Mouse (Mus musculus): ENCODE results near the gene Tdrd1.
"Not testable (repeated sequence)": the region's sequence is repeated elsewhere in the genome, so short reads cannot be mapped to it uniquely, and the experiment has no call there.

The Tdrd1 gene

DNA sequence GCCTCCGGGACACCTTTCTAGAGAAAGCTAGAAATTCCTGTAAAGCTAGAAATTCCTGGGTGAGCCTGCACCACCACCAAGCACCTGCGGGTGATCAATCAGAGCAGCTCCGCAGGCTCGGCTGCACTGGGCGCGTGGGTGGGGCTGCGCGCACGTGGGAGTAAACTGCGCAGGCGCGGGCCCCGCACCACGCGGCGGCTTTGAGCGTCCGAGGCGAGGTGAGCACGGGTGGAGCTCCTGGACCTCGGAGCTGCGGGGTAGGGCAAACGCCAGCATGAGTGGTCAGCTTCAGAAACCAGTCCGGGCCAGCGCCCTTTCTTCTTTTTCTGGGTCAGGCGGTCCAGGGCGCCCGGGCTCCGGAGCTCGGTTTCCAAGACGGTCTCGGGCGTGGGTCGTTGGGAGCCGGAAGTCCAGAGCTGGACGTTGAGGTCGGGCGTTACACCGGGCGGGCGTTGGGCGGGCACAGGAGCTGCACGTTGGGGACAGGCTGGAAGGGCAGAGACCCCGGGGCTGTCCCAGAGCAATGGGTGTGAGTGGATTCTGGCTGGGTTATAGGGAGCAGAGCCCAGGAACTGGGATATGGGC, at the start of gene Tdrd1:
Gene Tdrd1 (plus strand): TSS at position 163 of the 585 bp plus-strand sequence.
- CTCF ChIA-PET, result no interaction called here

DNA sequence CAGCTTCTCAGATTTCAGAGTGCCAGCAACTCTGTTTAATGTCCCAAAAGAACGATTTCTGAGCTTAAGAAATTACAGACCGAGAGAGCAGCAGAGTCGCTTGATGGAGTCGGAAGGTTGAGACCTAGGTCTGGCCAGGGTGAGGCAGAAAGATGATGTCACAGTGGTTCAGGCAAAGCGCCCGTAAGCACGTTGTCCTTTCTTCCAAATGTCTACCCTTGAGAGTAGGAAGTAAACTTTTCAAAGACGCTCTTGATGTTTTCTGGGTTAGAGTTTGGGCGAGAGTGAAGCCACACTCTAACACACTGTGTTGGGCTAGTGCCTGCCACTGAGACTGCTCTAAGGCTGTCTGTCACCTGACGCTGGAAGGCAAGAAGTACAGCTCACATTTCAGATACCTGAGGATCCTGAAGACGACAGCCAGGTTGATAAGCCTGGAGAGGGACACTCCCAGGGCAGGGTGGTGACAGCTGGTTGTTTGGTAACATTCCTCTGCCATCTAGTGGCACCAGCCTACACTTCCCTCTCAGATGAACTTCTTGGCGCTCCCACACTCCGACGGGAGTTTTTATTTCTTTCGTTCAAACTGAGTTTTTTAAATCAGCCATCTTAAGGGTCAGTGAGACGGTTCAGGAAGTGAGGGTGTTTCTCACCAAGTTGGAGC, 49.2 kb upstream of the Tdrd1 start:
- CTCF ChIA-PET, result interaction anchor here (0.9 to 1.0 kb wide), 2 partner anchors 13 to 20 kb away, joined by 3 read pairs; no protein-coding TSS in a partner anchor

DNA sequence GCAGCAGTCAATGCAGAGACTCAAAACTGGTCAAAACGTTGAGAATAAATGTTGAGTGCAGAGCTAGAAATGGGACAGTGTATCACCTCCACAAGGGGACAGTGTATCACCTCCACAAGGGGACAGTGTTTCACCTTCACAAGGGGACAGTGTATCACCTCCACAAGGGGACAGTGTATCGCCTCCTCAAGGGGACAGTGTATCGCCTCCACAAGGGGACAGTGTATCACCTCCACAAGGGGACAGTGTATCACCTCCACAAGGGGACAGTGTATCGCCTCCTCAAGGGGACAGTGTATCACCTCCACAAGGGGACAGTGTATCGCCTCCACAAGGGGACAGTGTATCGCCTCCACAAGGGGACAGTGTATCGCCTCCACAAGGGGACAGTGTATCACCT, 47.5 kb upstream of the Tdrd1 start:
- CTCF ChIA-PET, result not testable (repeated sequence)

DNA sequence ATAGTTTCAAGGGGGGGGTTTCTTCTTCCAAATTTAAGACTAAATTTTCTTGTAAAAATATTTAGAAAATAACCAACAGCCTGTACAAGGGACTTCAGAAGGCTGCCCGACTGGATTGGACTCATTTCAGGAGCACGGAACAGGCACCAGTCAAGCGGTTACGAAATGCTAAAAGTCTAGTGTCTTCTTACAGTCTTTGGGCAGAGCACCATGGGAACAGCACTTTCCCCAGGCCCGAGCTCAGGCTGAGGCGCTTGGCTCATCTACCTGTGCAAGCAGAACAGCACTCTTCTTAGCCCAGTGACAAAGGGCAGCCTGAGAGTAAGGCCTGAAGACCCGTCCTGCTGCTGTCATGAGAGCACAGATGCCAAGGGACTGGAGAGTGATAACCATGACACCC, 38.1 kb upstream of the Tdrd1 start:
- CTCF ChIA-PET, result no interaction called here

DNA sequence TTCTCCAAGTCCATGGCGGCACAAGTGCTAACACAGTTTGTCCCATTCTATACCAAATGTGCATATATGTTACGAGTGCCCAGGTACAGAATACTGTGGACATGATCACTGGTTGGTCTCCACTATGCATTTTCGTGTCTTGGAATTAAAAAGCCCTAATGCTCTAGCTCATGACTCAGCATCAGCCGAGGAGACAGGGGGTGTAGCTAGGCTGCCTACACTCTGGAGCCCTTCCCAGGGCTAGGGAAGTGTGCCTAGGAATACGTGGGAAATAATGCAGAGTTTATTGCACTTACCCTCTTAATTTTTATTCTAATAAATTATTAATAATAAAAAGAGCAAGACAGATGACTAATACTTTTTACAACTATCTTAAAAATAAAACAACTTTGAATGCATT, 37.1 kb upstream of the Tdrd1 start:
- CTCF ChIA-PET, result no interaction called here

DNA sequence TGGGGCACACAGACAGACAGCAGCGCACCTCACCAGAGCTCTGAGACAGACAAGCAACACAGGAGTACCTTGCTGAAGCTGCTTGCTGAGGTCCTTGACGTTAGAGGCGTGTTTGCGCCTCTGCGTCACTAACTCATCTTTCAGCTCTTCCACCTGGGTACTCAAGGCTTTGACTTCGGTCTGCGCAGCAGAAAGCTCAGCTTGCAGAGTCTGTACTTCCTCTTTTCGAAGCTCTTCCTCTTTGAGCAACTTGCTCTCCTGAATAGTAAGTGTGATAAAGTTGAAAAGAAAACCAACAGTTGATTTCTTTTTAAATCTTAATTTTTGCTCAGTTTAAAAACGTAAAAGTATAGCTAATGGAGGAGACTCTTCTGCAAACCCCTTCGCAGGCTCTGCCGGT, 28.6 kb upstream of the Tdrd1 start:
- CTCF ChIA-PET, result no interaction called here

DNA sequence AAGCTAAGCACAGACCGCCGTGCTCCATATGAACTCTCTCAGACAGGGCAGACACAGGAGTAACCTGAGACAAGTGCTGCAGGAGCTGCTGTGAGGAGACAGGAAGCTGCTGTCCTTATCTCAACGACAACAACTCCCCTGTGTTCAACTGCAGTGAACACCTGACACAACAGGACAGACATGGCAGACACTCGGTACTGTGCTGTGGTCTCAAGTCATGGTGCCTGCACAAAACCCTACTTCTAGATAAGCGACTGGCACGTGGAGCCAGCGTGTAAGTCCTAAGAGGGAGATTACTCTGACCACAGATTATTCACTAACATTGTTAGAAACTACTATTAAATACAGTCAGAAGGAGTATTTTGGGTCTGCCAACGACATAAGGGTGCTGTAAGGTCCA, 25.8 kb upstream of the Tdrd1 start:
- CTCF ChIA-PET, result no interaction called here

DNA sequence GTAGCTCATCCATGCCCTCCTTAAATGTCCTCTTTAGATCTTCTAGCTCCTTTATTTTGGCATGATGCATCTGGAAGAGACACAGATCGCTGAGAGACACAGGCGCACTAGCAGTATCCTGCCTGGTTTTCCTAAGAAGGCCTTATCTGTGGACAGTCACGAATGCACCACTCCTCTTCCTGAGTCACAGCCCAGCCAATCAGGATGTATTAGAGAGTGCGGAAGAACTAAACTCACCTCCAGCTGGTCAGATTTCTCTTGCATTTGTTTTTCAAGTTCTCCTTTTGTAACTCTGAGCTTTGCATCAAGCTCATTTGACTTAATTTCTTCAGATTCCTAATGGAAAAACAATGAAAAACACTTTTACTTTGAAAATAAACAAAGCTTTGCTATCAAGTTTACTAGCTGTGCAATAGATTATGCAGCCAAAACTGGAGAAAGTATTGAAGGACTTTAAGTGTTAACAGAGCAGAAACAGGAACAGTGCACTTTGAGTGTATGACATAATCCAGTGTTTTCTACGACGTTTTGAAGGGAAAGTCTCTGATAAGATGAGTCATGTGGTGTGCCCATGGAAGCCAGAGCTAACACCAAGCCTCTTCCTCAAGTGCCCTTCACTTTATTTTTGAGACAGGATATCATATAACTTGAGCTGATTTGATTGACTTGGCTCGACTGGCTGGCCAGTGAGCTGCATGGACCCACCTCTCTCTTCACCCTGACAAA, 24.9 kb upstream of the Tdrd1 start:
- CTCF ChIA-PET, result interaction anchor here (0.5 kb wide), 1 partner anchor 692 kb away, joined by 10 read pairs; no protein-coding TSS in a partner anchor

DNA sequence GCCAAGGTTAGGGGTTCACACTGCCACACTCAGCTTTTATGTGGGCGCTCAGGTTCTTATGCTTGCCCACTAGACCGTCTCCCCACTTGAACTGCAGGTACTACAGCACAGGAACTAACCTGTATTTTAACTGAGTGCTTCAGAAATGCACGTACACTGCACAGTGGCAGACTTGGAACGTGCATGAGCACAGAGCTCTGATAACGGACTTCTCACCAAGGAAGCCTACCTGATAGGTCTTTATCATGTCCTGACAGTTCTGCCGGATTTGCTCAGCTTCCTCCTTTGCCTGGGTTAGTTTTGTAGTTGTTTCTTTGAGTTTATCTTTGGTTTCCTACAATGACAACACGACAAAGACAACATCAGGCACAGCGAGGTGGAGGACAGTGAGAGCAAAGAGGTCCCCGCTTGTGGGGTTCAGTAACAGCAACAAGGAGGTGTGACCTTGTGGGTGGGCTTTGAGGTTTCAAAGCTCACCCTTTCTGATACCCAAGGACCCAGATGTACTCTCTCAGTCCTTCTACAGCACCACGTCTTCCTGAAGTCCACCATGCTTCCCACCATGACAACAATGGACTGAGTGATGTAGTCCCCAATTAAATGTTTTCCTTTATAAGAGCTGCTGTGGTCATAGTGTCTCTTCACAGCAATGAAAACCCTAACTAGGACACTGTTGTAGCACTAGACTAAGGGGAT, 24.2 kb upstream of the Tdrd1 start:
- CTCF ChIA-PET, result interaction anchor here (0.5 kb wide), 1 partner anchor 691 kb away, joined by 10 read pairs; no protein-coding TSS in a partner anchor

DNA sequence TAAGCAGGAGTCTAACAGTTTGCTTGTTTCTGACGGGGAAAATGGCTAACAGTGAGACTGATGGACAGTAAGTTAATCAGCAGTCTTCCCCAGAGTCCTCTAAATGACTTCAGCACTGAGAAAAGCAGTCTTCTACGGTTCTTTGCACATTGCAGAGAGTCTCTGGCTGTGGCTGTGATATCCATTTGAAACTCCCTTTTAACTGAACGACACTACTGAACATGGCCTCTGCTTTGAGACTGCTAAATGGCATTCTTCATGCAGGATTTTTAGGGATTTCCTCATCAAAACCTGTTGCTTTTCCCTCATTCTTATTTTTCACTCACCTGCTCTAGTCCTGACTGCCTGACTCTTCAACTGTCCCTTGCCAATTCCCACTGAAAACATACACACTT, 23.7 kb upstream of the Tdrd1 start:
- CTCF ChIA-PET, result no interaction called here

DNA sequence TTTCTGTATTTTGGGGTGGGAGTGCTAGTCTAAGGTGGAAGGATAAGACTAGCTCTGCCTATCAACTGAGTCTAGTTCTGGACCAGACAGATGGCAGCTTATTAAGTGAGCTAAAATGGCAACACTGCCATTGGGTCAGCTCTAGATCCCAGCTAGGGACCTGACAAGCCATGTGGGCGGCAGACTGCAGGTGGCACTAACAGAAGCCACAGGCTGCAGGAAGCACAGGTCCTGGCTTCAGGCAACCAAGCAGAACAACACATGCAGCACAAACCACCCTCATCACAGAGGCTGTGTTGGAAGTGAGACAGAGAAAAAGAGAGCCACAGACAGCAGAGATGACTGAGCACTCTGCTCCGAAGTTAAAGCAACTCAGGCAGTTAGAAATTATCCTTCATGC, 20.6 kb upstream of the Tdrd1 start:
- CTCF ChIA-PET, result no interaction called here

DNA sequence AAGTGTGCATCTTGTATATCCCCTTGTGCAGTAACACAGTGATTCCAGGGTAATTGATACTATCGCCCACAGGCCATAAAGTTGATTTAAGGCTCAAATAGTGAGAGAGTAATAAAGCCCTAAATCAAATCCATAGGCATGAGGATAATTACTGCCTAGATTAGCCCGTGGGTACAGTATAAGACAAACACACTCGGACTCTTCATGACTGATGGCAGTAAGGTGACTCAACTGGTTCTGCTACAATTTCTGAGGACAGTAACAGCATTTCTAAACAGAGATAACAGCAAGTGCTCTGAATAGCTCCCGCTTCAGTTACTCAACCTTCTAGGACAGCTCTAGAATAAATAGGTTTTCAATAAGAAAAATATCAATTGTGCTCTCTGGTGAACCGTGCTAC, 18.9 kb upstream of the Tdrd1 start:
- CTCF ChIA-PET, result no interaction called here

DNA sequence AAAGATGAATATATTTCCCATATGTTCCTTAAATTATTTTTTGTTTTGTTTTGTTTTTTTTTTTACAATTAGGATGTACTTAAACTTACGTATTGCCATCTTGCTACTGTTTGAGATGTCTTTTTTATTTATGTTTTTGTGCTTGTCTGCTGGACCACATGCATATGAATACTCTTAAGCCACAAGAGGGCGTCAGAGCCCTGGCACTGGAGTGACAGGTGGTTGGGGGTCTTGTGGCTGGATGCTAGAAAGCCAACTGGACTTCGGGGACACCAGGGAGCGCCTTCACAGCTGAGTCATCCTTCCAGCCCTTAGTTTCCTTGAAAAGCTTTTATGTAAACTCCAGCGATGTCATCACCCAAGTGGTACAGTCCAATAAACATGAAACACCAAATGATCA, 17.2 kb upstream of the Tdrd1 start:
- CTCF ChIA-PET, result interaction anchor here (0.7 kb wide), 2 partner anchors 372 to 1033 kb away, joined by 4 read pairs; no protein-coding TSS in a partner anchor

DNA sequence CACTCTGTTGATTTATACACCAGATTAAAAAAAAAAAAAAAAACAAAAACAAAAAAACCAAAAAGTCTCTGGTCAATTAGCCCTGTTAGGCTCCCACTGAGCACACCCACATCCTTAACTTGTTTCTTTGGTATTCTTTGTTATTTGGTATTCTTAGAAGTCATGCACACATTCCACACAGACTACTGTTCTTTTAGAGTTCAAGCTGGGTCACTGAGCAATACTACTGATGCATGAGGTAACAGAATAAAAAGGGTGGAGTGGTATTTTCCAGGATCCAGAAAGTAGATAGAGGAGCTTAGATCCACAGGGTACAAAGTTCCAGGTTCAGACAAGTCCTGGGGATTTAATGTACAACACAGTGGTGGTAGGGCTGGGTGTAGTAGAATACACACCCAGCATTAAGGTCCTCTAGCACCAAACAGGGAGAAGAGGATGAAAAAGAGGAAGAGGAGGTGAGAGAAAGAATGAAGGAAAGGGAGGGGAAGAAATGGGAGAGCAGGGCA, 15.3 kb upstream of the Tdrd1 start:
- CTCF ChIA-PET, result interaction anchor here (0.7 kb wide), 1 partner anchor 402 kb away, joined by 8 read pairs; no protein-coding TSS in a partner anchor

DNA sequence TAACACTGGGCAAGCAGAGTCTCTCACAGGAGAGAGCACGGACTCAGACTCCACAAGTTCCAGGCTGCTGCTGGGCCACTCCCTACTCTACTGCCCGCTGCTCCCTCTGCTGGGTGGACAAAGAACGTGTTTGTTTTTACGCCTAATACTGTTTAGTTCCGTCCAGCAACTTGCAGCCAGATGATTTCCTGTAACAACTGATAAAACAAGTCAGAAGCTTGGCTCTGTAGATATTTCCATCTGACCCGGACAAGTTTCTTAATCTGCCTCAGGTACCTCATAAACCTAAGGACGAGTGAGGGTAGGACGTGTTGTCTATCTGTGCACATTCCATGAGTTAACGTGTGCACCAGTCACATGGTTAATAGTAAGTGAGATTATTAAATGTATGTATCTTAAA, 14.4 kb upstream of the Tdrd1 start:
- CTCF ChIA-PET, result no interaction called here

DNA sequence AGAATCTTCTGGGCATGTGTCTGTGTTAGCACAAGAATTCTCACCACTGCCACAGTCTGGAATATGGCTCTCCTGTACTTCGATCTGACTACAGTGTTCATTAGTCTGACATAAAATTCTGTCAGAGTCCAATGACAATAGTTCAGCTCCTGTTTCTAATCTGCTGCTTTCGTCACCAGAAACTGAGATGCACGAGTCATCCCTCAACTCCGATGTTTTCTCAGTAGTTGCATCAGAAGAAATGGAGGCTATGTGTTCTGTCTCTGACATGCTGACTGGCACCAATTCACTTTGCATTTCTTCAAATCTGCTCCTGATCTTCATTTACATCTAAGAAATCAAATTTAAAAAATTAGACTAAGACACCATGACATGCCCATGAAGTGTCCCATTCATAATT, 12.6 kb upstream of the Tdrd1 start:
- CTCF ChIA-PET, result interaction anchor here (0.6 kb wide), 1 partner anchor 991 kb away, joined by 3 read pairs; no protein-coding TSS in a partner anchor

DNA sequence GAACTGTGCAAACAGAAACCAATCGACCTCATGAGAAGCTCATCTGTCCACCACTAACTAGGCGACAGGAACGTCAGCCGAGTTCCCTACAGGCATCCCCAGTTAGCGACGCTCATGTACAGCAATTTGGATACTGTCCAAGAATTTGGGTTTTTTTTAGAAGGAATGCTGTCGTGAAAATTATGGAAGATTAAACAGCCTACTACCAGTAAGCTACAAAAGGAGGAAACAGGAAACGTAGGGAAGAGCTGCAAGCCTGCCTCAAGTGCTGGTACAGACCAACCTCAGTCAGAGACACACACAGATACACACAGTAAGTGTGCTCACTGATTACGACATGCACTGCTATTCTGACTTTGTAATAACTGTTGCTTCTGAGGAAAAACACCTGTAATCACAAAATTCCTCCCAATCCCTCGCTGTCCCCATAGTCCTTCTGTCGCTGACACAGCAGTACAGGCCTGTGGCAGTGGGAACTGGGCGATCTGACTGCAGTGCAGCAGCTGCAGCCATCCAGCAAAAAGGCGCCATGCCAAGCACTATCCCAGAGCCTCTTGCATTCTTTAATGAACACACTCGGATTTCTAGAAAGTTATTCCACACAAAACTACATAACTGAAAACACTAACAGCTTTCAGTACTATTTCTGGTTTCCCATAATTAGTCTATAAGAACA, 8.0 kb upstream of the Tdrd1 start:
- CTCF ChIA-PET, result no interaction called here

DNA sequence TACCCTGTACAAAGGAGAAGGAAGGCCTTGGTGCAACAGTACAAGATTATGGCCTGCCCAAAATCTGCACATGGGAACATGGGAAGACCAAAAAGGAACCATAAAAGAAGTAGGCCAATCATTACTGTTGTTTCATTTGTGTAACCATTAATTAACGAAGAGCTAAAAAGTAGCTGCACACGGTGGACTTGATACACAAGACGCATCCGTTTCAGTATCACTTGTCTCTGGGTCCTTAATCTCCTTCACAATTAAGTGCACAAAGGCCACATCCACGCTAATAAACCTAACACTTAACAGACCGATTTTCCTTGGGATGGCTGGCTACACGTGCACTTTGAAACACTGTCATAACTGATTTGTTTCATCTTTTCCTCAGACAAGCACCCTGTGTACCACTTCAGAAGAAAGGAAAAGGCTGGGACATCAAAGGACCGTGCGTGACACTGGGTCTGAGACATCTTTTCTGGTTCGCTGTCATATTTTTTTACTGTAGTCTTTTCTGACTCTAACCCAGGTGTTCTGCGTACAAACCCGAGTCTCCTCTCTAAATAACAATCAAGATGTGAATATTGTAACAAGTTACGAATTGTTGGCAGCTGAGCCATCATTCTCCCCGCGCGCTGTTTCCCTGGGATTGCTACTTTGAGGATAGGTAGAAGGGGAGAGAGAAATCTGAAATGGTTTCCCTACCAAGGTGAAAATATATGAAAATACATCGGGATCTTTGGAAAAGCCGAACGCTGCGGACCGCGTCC, 4.8 kb upstream of the Tdrd1 start:
- CTCF ChIA-PET, result no interaction called here

DNA sequence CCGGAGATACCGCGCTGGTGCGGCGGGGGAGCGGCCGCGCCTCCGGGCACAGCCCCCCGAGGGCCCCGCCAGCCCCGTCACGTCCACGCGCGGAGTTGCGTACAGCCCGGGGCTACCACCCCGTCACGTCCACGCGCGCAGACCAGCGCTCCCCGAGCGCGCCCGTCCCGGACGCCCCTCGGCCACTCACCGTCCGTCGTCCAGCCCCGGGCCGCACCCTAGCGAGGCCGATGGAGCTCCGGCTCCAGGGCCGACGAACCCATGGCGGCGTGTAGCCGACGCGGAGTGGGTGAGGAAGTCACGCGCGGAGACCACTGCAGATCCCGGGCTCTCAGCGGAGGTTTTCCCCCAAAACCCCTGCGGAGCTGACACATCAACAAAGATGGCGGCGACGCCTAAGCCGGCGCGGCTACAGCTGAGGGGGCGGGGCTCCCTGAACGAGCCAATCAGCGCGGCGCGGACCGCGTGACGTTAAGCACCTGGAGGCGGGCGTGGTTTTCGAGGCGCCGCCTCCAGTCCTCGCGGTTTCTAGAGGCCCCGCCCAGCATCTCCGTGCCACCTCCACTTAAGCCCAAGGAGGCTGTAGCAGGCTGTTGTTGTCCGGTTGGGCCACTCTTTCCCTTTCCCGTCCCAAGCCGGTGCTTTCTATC, 4.1 kb upstream of the Tdrd1 start, which contains the start of gene Ccdc186:
Gene Ccdc186 (minus strand): TSS at position 393 of the 650 bp plus-strand sequence.
- CTCF ChIA-PET, result no interaction called here

DNA sequence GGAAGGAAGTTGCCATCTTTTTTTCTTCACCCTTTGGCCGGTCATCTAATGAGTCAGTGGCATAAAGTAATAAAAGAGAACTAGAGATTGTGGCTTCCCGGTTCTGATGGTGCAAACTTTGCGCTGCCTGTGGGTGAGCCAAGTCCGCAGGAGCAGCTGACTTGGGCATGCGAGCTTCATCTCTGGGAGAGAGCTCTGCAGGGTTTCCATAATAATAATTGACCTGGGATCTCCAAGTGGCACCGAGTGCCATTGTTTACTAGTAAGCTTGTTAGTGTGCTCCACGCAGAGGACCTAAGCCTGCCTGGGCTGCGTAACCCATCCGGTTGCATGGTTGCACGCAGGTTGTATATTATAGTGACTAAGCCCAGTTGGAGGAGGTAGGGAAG, 3.6 kb upstream of the Tdrd1 start:
- CTCF ChIA-PET, result no interaction called here

All from spleen, embryonic (tissue).